Mouse (Mus musculus) CD8-positive naive resting alpha-beta T cell, adult 2 months (primary cell): ENCODE results near the gene Klhl25.
"Not testable (repeated sequence)": the region's sequence is repeated elsewhere in the genome, so short reads cannot be mapped to it uniquely, and the experiment has no call there.

ENCODE experiments used
- DNase-seq, 2 experiments: peaks; one replicate each; pipeline ENCODE4 v3.0.0; 2022; ENCODE audit warnings: low read depth in 2 of 2, low spot score in 2 of 2

Gene Klhl25

GRCm38 (mm10) chr7:75848115-75848775 lies at the start of gene Klhl25:
Klhl25 (plus strand) TSS chr7:75848310.
- peak; percentile 79 to 86 for DNase-seq

DNA sequence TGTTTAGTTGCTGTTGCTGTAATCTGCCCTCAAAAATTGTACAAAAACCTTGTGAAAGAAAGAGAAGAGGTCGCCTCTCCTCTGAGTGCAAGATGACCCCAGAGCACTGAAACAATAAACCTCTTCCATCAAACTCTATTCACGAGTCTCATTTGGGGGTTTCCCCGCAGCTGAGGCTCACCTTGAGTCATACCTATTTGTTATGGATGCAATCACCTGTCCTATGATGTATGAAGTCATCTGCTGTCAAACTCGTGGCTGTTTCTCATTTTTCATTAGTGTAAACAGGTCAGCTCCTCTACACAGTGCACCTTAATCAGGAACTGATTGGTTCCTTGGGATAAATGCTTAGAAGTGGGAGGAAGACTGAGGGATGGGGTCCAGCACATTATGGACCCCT lies 47.6 kb upstream of the Klhl25 start:
- DNase-seq, result no peak

DNA sequence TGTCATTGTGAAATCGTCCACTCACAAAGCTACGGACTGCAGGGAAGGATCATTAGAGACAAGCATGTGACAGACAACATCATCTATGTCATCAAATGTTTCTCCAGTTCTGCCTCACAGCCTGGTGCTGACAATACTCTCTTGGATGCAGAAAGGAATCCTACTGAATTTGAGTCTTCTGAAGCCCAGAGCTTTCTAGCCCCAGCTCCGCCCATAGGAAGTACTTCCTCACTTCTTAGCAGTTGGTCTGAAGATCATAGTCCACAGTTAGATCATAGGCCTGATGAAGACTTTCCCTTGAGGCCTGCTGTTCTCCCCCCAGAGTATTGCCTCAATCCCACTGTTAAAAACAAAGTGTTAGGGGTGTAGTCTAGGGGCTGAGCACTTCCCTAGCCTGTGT lies 47.1 kb upstream of the Klhl25 start:
- no peak for DNase-seq

DNA sequence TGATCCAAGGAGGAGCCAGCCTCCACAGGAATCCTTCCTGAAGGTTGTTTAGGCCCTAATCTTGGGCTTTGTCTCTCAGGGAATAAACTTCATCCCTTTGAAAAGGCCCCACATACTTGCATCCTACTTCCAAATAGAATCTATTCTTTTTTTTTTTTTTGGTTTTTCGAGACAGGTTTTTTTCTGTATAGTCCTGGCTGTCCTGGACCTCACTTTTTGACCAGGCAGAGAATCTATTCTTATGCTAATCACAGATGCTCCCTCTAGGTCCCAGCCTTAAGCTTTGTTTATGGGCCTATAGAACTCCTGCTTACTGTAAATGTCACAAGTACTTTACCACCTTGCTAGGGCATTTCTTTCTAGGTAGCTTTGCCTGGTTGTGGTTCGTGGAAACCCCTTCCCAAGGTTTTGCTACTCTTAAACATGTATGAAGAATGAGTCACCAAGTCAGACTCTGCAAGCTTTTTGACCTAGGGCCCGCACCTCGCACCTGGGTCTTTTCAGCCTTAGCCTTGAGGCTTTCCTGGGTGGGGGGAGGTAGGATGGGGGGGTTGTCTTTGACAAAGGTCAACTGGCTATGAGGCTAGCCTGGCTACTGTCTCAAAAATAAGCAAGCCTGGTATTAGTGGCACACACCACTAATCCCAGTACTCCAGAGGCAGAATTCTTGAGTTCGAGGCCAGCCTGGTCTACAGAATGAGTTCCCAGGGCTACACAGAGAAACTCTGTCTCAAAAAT lies 46.3 kb upstream of the Klhl25 start:
- no peak for DNase-seq

- DNase-seq, result no peak
Observed at GRCm38 (mm10) chr7:75802887-75803286, 45.2 kb upstream of the Klhl25 start.

DNA sequence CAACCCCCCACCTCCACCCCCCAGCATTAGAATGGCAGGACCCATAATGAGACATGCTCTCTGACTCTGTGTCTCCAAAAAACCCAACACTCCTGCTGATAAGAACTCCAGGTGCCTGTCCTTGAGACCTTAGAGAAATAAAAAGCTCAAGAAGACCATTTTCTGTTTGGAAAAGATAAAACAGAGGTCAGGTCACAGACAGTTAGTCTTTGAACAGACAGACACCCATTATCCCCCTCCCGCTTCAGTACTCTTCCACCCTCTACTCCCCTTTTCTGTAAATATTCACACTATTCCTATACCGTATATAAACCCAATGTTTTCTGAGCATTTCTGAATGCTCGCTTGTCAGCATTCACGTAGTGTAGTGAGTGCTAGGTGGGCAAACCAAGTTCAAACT lies 41.9 kb upstream of the Klhl25 start:
- no peak for DNase-seq

DNA sequence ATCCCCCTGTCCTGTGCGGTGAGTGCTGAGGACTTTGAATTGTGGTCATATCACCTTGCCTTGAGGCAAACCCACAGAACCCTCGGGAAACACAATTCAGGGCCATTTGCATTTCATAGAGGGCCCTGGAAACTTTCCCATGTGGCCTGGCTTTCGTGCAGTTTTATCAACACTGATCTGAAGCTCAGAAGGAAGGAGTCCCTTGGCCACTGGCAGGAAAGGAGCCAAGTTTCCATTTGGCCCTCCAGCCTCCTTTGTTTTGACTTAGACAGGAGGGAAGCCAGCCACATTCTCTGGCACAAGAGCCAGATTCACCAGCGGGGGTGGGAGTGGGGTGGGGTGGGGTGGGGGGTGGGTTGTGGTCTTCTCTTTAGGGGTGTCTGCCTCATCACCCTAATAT lies 41.4 kb upstream of the Klhl25 start:
- DNase-seq, result no peak

- DNase-seq, result no peak
Observed at GRCm38 (mm10) chr7:75807460-75808304, 40.4 kb upstream of the Klhl25 start.

DNA sequence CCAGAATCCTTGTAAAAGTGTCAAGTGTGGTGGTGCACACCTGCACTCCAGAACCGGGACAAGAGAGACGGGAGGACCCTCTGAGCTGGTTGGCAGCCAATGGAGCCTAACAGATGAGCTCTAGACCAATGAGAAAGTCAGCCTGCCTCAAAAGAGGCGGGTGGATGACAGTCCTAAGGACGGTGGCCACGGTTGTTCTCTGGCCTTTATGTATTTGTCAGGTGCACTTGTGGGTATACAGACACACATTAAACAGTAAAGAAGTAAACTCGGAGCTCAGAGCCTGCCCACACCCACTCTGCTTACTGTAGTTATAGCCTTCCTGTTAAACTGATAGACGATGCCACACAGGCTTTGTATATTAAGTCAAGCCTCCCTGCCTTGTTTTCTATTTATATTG lies 27.4 kb upstream of the Klhl25 start:
- no peak for DNase-seq

DNA sequence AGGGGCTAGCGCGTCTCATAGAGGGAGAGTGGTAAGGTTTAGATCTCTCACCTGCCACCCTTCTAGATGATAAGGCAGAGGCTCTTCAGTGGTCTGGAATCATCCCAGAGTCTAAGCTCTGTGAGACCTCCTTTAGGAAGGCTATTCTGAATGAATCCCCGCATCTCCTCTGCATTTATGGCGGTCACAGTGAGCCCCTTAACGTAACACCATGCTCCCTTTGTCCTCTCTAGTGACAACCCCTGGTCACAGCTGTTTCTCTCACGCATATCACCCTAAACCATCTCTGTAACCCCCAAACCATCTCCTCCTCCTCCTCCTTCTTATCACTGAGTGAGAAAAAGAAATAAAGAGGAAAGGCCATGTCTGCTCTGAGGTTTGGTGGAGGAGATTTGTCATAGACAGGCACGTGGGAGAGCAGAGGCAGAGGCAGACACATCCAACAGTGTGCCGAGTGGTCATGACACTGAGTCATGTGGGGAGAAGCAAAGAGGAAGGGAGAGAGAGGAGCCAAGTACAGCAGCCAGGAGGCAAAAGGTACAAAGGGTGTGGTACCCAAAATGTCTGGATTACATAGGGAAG lies 25.9 kb upstream of the Klhl25 start:
- DNase-seq, result no peak

DNA sequence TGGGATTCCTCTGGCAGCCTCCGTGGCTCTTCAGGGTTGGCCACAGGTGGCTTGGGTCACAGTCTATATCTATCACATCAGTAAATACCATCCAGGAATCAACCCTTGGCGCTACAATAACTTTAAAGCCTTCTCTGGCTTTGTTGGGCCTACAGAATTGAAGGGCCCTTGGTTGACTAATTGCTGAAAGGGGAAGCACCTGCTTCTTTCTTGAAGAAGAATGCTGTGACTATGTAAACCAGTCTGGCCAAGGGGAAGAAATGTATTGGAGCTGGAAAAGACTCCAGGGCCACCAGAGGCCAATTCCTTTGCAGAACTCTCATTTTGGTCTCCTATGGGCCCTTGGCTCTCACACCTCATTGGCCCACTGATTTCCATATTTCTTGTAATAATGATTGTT lies 25.0 kb upstream of the Klhl25 start:
- no peak for DNase-seq

GRCm38 (mm10) chr7:75826360-75827103 lies 21.6 kb upstream of the Klhl25 start:
- DNase-seq, result no peak

DNA sequence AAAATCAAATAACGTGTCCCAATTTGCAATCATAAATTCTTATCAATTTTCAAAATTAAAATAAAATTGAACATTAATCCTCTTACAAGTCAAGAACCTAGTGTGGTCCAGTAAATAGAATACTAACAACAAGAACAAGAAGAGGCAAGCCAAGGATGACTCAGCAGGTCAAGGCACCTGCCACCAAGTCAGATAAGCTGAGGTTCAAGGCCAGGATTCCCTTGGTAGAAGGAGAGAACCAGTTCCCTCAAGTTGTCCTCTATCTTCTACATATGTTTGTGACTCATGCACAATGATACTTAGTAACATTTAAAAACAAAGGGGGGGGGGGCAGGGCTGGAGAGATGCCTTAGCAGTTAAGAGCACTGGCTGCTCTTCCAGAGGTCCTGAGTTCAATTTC lies 20.8 kb upstream of the Klhl25 start:
- no peak for DNase-seq

DNA sequence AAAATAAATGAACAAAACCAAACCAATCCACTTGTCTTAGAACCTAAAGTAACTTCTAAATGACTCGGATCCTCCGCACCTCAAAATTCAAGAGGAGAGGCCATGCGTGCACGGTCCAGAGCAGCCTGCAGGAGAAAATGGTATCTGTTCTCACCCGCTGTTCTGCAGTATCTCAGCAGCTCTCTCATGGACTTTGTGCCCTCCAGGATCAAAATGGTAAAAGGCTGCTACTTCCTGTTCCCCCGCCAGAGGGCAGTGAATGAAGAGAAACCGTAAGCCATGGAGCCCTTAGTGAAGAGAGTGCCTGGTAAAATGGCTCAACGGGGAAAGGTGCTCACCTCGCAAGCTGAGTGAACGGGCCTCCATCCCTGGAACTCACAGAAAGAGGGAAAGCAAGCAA lies 20.3 kb upstream of the Klhl25 start:
- peak; percentile 51 to 68 for DNase-seq

- DNase-seq, result no peak
Observed at GRCm38 (mm10) chr7:75828536-75828935, 19.6 kb upstream of the Klhl25 start.

DNA sequence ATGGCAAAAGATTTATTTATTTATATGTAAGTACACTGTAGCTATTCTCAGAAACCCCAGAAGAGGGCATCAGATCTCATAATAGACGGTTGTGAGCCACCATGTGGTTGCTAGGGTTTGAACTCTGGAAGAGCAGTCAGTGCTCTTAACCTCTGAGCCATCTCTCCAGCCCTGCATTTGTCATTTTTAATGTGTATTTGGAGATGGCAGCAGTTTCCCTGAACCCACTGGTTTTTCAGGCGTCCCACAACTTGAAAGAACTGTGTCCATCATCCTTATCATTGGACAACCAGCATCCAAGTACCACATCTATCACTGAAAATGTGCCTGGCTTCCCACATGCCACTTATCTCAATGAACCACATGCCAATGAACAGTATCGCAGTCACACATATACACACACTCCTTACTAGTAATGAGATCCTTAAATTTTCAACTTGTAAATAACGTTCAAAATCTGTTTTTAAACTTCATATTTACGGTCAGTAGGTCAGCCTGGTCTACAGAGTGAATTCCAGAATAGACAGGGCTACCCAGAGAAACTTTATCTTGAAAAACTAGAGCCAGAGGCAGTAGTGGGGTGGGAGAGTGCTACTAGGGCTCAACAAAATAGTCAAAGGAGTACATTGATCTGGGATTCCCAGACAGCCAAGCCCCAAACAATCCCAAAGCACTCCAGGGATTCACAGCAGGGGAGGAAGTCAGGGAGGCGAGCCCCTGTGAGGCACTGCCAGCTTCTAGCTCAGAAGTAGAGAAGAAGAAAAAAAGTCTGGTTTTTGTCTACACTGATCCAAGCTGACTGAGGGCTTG lies 17.7 kb upstream of the Klhl25 start:
- DNase-seq, result no peak

GRCm38 (mm10) chr7:75833960-75834359 lies 14.2 kb upstream of the Klhl25 start:
- not testable (repeated sequence) for DNase-seq

DNA sequence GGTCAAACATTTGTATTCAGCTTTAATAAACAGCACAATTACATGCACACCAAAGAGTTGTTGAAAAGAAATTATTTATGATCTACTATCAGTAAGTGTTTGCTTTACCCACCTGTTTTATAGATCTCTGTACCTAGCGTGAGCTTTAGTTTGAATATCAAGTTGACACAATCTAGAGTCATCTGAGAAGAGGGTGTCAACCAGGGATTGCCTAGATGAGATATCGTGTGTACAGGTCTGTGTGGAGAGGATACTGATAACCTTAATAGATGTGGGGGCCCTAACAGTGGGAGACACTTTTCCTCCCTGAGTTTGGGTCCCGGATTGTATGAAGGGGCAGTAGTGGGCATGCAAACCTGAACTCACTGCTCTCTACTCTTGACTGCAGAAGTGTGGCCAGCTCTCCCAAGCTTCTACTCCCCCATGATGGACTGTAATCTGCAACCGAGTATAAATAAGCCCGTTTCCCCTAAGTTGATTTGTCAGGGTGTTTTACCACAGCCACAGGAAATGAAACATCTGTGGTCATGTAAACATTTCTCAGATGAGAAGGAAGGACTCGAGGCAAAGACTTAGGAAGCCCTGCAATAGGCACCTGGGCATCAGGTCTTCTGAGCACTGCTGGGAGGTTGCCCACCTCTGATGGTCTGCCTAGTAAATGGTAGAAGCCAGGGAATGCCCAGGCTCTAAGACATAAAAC lies 13.0 kb upstream of the Klhl25 start:
- not testable (repeated sequence) for DNase-seq

GRCm38 (mm10) chr7:75840071-75840470 lies 8.0 kb upstream of the Klhl25 start:
- DNase-seq, result no peak
